Mouse (Mus musculus): ENCODE measurements around the gene Ddx24.

DNA sequence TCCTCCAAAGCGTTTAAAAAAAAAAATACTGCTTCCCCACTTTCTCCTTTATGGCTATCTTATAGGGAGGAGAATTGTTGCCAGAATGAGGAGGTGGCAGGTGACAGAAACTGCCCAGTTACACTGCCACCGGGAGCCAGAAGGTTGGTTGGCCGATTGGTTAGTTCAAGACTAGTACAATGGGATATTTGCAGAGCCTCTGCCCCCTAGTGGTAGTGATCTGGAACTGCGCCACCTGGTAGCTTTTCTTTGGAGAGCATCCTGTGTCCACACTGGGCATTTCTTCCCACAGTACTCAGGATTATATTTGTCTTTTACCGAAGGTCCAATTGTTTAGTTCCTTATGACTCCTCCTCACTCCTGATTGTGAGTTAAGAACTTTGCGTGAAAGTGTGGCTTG lies 53.9 kb downstream of the Ddx24 start:
- TF ChIP-seq POLR2A (IDR thresholded peaks at IDR 0.05; ENCODE audit: control insufficient read depth, extremely low read depth, insufficient read depth, low read length, poor library complexity) (no peak), CTCF (IDR thresholded peaks at IDR 0.05; ENCODE audit: borderline replicate concordance, control insufficient read depth, extremely low read depth, insufficient read depth, low read length, poor library complexity) (no peak)
